Mouse (Mus musculus) ES-E14 (cell line): Measurements from ENCODE around the gene Spint5.

Experiments
- CHD2 ChIP-seq: IDR thresholded peaks from 2 replicates; pipeline ENCODE4 v1.6.1; 2014; ENCODE audit warnings: mild to moderate bottlenecking, low read depth, low read length, inconsistent platforms
- HCFC1 ChIP-seq: IDR thresholded peaks from 2 replicates; pipeline ENCODE4 v1.6.1; 2012; ENCODE audit warnings: low read length, inconsistent platforms, borderline replicate concordance; ENCODE audit not compliant: insufficient read depth
- ZNF384 ChIP-seq: IDR thresholded peaks from 2 replicates; pipeline ENCODE4 v1.6.1; 2012; ENCODE audit warnings: low read depth, low read length, inconsistent platforms

GRCm38 (mm10) chr2:164739876-164740275 lies 24.8 kb downstream of the Spint5 start:
- TF ChIP-seq ZNF384 = no peak
- TF ChIP-seq HCFC1 = no peak
- TF ChIP-seq CHD2 = no peak
